Mouse (Mus musculus) c-Kit-negative CD71-positive TER-119-positive erythroid progenitor cells, embryonic 14.5 days (primary cell): Measurements from ENCODE around the gene Bax.

Experiments used
- DNase-seq: peaks from one replicate; pipeline ENCODE4 v3.0.0-alpha.2; 2013; ENCODE audit warnings: low read depth, low spot score

Gene Bax

DNA sequence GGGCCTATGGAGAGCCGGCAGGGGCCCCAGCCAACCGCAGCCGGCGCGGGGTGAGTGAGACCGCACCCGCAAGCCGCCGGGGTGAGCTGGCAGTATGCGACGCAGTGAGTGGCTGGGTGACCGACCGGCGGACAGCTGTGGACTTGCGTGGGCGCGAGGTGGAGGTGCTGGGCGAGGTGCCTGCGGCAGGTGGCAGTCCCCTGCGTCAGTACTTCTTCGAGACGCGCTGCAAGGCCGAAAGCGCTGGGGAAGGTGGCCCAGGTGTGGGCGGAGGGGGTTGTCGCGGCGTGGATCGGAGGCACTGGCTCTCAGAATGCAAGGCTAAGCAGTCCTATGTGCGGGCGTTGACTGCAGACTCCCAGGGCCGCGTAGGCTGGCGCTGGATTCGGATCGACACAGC, 51.1 kb downstream of the Bax start:
- DNase-seq: no peak

DNA sequence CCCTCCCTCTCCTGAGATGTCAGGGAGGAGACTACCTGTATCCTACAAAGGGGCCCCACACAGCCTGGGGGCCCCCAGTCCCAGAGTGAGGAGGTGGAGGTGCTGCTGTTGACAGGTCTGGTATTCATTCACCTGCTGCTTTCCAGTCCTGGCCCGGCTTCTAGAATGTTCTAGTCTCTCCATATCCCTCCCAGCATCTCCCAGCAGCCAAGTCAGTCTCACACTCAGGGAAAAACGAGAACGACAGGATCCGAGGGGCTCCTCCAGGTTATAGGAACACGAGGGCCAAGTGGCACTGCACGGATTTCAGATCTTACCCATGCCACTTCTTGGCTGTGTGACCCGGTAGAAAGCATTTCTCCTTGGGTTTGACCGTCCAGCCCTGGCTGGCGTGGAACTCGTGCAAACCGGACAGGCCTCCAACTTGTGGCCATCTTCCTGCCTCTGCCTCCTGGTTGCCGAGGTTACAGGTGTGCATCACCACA, 51.9 kb downstream of the Bax start:
- no peak for DNase-seq

- no peak for DNase-seq
These were observed 52.6 kb downstream of the Bax start for GRCm38 (mm10) chr7:45413864-45414739.

GRCm38 (mm10) chr7:45413113-45413863, 53.4 kb downstream of the Bax start, which contains the start of gene Ntf5:
Ntf5 (plus strand) TSS chr7:45413695.
- no peak for DNase-seq

- DNase-seq: no peak
These were observed 54.3 kb downstream of the Bax start for GRCm38 (mm10) chr7:45412421-45412820.
